Mouse (Mus musculus) mouse trophoblast stem cell (cell line): ENCODE results near the gene Gm26897.

Experiments
- in situ Hi-C, 2 experiments: fragments of 300-500 bp; cut with MseI, MboI; formaldehyde crosslinking; loops; 2 replicates in 1 of 2; 3 replicates in 1 of 2; pipeline ENCODE4 v1.15.1; 2025

Gene Gm26897

DNA sequence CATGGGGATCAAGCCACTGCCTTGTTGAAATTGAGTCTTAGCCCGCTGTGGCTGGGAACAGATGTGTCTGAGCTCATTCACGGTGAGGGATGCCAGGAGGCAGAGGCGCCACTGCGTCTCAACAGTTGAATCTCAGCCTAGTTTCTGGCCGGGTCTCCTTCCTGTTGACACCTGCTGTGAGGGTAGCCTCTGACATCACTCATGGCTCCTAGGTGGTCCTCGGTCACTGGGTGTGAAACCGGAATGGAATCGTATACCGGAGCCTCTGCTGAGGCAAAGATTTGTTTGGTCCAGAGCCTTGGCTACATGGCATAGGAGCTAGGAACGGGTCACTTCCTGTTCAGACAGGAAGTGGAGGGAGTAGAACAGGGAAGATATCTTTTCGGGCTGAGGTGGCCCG, at the start of gene Gm26897:
Gm26897 (plus strand) TSS at position 74 of the 400 bp plus-strand sequence.
- in situ Hi-C loops = no loop called here

DNA sequence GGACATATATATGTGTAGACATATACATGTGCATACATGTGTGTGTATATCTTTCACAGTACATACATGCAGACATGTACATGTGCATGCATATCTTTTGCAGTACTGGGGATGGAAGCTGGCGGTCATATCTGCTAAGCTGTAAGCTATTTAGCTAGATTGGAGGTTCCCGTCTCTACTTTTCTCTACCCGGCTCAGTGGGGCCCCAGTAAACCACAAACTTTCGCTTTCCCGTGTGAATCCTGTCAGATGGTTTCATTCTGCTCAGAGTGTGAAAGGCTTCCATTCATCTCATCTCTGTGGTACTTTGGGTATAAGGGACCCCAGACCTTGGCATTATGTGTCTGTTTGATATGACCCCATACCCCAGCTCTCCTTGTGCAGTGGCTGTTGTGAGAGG, 46.4 kb upstream of the Gm26897 start:
- in situ Hi-C loops = loop anchor here in 1 of 2 experiments (10.0 kb wide), 1 partner anchor 273 kb away; the partner anchor contains the start of gene Mn1

DNA sequence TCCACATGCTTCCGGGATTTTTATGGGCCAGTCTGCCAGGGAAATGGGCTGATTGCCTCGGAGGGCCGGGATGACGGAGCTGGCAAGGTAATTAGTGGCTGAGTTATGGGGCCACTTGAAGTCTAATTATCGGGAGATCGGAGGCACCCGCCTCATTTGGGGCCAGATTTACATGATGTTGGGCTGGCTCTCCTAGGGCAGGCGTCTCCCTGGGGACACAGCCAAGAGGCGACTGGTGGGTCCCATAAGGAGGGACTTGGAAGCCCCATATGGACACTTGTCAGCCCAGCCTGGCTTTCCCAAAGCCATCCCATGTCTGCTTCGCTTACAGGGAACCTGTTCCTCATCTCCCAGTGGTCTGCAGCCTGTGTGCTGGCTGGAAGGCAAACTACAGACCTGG, 45.1 kb upstream of the Gm26897 start:
- in situ Hi-C loops = loop anchor here in 1 of 2 experiments (10.0 kb wide), 1 partner anchor 274 kb away; the partner anchor contains the start of gene Mn1

DNA sequence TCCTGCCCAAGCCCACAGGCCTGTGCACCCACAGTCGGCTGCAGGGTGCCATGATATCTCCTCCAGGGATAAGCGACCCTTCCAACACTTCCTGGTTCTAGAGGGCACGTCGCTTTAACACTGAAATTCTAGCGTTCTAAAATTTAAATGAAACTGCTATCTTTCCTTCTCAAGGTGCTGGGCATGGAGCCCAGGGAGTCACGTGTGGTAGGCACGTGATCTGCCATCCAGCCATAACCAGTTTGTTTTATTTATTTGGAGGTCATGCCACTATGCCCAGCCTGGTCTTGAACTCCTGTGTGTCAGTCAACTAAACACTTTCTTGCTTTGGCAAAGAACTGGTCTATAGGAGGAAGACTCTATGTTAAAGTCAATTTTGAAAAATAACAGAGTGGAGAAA, 35.7 kb upstream of the Gm26897 start:
- in situ Hi-C loops = no loop called here

DNA sequence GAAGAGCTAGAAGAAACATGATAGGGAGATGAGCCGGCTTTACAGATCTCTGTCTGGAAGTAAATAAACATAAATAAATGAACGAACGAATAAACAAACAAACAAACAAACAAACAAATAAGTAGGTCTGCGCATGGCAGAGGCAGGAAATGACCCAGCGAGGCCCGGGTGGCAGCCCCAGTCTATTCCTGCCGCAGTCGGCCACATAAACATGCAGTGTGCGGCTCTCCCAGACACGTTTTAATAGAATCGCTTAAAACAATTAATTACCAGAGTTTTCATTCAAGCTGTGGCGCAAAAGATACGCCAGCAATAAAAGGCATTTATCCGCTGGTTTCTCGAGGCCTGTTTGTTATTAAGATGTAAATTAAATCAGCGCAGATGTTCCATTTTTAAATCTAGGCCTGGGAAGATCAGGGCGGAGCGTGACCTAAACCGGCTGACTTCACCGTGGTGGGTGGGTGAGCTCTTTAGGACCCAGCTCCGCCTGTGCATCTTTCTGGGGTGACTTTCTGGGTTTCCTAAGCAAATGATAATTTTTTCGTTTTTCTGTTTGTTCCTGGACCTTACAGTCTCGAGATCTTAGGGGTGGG, 33.9 kb upstream of the Gm26897 start:
- in situ Hi-C loops = no loop called here

DNA sequence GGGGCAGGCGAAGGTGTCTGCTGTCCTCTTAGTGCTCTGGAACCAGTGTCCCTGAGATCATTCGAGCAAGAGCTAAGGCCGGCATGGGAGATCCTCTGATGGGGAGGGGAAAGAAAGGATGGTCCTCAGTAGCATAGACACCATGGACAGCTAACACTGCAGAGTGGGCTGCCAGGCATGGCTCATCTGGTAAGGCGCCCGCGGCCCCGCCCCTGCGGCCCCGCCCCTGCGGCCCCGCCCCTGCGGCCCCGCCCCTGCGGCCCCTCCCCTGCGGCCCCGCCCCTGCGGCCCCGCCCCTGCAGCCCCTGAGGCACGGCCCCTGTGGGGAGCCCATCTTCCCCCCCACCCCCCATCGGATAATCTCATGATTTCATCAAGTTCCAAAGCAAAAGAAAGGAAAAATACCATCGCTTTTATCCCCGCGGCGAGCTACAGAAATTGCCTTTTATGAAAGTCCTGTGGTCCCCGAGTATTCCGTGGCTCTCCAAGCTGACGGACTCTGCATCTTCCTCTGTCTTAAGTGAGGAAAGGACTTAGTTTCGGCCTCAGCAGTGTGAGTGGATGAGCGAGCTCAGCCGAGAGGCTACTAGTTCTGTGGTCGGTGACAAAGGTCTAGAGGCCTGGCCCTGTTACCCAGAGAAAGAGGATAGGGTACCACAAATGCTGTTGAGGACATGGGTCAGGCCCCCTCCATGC, 31.9 kb upstream of the Gm26897 start:
- in situ Hi-C loops = no loop called here

DNA sequence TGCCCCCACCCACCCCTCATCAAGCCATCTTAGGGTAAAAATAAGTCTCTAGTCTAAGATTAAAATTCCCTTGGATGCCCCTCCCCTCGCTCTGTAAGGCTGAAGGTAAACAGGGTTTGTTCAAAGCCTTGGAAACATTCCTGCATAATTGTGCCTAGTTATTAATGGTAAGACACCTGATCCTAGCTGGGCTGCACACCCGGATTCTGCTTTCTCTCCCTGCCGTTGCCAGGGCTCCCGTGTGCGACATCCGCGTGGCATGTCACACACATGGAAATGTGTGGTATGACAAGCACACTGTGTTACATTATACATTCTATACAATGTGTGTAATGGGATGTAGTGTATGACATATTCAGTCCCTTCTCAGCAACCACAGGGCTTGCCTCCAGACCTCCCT, 30.1 kb upstream of the Gm26897 start:
- in situ Hi-C loops = no loop called here

DNA sequence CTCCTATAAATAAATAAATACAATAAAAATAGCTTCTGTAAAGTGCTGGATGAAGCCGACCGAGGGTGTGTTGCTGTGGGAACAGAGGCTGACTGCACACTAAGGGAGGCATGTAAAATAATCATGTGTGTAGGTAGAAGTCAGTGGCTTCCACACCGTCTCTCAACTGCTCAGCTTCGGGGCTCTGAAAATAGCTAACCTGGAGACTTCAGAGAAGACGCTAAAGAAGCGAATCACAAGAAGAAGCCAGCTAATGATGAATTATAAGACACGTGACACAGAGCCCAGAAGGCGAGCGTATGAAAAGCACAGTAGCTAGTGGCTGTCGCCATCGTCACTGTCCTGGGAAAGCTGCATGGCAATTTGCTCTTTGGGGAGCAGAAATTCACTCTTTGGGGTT, 29.4 kb upstream of the Gm26897 start:
- in situ Hi-C loops = no loop called here

DNA sequence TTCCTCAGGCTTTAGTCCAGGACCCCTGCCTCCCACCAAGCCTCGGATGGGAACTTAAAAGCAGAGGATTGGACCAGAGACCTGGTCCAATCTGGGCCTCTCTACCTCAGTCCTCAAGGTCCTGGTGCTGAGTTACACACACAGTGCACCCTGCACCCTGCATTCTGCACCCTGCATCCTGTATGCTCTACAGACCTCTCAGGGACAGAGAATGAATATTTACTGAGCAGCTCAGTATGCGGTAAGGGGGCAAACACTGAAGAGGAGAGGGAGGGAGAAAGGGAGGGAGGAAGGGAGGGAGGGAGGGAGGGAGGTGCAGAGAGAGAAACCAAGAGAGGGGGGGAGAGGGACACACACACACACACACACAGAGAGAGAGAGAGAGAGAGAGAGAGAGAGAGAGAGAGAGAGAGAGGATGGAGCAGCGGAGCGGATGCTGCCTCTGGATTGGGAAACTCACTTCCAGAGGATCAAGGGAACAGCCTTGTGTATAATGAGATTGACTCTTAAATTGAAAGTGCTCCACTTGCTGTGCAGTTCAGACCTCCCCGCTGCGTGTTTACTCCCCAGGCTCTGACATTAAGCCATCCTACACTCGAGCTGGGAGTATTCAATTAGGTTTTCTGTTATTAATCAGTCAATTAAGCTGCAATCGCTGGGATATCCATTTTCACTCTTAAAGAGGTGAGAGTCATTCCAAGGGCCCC, 24.4 kb upstream of the Gm26897 start:
- in situ Hi-C loops = no loop called here

DNA sequence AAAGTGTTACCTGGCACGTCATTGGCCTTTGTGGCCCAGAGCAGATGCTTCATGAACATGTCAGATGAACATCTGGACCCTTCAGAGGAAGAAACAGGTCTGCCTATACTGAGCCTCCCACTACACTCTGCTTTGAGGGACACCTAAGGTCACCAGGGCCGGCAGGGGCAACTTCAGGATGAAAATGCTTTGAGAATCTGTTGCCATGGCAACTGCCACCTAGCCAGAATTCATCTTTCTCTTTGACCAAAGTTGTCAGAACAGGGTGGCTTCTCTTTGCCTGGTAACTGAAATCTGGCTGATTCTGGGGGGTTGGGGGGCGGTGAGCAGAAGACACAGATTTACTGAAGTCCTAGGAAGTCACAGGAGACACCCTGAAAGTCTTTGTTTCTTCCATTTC, 14.7 kb upstream of the Gm26897 start:
- in situ Hi-C loops = no loop called here

DNA sequence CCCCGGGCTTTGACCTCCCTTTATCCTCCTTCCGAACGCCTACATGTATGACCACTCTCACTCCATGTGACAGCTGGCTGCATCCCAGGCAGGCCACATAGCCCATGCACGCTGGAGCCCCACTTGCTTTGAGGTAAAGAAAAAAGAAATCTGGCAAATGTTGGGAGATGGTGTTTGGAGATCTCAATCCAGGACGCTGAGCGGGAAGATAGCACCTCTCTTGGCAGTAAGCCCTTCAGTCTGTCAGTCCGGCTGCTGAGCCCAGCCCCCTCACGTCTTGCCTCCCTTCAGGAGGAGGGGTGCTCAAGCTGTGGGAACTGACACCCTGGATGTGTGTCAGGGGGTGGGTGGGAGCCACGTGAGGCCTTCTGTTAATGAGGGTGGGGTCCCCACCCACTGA, 13.0 kb upstream of the Gm26897 start:
- in situ Hi-C loops = no loop called here

DNA sequence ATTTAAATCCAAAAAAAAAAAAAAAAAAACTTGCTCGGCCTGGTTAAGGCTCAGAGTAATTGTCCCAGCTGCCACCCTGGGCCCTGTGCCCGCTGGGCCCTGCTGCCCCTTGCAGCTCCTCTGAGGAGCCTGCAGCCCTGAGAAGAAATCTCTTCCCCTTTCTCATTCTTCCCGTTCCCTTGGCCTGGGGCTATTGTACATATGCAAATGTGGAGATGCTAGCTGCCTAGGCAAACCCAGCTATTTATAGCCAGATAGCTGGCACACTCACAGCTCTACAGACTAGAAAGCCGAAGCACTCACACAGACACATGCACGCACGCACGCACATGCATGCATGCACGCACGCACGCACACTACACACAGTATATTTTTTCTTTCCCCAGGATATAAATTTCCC, 9.0 kb upstream of the Gm26897 start:
- in situ Hi-C loops = no loop called here

DNA sequence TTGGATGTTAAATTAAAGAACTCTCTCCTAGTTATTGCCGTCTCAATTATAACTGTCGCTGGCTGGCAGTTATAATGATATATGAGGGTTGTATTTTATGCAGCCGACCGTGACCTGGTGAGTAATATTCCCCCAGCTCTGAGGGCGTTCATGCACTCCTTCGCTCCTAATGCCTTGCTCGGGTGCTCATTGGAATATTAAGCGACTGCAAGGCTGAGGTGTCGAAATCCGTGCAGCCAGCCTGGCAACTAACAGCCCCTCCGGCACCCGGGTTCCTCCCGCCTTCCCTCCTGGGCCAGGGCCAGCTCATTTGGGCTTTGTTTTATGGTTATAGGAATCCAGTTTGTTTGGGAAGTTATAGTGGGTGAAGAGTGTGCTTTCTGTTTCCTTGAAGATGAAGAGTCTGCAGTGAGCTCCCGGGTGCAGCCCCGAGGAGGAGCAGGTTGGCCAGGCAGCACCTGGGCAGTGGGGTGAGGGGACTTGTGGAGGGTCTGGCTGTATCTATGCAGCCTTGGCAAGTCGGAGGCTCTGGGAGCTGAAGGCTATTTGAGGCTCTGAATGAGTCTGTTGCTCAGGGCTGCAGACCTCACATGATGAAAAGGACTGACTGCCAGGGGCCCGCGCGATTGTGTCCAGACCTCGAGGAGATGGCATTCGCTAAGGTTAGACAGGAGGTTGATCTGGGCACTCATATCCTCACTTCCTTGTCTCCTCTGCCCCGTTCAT, 8.4 kb upstream of the Gm26897 start:
- in situ Hi-C loops = no loop called here

DNA sequence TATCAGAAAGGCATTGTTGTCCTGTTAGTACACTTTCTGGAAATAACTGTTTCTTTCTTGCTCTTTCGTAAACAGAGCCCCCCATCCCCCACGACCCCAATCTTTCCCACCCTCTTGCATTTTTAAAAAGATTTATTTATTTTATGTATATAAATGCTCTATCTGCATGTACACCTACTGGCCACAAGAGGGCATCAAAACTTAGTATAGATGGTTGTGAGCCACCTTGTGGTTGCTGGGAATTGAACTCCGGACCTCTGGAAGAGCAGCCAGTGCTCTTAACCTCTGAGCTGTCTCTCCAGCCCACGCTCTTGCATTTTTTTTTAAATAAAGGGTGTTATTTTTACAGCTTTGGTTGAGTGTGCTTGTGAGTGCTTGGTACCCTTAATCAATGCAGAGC, 5.3 kb upstream of the Gm26897 start:
- in situ Hi-C loops = no loop called here

DNA sequence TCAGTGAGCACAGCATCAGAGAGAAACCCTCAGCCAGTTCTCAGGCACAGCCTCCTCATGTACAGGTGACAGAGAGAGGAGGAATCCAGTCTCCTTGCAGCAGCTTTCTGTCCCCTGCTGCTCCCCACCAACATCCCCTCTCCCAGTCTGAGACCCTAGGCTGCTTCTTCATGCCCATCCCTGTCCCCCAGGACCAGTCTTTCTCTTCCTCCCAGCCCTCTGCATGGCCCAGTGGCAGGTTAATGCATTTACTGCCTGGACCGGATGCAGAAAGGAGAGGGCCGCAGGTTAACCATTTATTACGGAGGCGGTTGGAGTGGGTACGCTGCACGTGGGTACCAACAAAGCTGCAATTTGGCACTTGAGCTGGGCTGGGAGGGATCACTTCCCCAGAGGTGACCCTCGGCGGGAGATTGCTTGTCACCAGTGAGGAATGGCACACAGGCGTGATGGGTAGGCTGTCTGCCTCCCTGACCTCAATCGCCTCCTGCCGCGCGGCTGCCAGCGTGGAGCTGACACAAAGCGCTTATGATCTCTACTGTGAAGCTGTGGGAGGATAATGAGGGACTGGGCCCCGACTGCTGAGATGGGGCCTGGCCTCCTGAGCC, 3.1 kb upstream of the Gm26897 start:
- in situ Hi-C loops = no loop called here

DNA sequence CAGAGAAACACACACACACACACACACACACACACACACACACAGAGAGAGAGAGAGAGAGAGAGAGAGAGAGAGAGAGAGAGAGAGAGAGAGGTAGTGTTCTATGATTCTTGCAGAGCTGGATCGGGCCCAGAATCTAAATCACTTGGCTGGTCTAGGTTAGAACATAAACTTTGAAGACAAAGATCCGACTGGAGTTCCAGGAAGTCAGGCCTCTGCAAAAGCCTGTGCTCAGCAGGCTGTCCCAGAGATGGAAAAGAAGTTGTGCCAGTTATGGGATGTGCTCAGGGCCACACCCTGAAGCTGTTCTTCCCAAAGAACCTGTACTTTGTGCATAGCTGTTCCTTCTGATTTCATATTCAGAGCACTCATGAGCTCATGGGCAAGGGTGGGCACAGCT, 1.5 kb upstream of the Gm26897 start:
- in situ Hi-C loops = no loop called here

DNA sequence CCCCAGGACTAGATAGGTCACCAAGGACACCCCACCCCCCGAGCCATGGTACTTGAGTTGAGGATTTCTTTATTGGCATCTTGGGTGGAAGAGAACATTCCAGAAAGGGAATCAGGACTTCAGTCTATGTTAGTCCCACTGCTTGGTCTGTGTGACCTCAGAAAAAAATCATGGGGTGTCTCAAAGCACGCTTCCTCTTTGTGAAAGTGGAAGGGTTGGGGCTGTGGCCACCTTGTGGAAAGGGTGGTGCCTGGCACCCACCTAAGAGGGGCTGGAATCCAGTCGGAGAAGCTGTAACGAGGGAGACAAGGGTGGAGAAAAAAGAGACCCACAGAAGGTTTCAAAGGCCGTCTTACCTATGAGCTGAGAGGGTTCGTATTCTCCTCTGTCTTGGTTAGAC, 5.8 kb downstream of the Gm26897 start:
- in situ Hi-C loops = no loop called here

DNA sequence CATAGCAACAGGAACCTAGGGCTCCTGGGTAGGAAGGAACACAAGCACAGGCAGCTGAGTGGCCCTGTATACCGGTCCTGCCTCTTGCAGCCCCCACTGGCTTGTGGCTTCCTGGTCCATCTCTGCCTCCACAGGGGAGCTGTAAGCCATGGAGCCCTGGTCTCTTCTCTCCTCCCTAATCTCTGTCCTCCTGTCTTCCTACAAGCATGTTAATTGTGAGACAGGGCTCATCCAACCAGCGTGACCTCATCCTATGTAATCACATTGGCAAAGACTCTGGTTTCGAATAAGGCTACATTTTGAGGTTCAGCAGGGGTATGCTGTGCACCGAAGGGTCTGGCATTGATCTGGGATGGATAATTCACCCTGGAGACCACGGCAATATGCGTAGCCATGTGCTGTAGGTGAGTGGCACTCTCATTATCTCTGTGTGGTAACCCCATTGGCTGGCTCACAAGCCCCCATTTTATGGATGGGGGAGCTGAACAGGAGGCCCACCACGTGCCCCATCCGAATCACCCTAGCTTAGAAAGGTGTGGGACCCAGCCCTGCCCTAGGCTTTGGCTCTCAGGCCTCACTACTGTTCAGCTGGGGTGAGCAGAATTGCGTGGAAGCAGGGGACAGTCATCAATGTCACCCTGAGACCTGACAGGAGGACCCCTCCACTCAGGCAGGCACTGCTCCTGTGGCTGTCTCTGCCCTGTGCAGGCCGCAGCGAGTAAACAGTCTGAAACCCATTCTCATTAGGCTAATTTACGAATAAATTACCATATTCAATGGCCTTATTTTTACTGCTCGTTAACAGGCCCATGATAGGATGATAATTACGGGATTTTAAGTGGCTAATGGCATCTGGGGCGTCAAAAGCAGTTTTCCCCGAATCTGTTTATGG, 6.9 kb downstream of the Gm26897 start:
- in situ Hi-C loops = no loop called here

DNA sequence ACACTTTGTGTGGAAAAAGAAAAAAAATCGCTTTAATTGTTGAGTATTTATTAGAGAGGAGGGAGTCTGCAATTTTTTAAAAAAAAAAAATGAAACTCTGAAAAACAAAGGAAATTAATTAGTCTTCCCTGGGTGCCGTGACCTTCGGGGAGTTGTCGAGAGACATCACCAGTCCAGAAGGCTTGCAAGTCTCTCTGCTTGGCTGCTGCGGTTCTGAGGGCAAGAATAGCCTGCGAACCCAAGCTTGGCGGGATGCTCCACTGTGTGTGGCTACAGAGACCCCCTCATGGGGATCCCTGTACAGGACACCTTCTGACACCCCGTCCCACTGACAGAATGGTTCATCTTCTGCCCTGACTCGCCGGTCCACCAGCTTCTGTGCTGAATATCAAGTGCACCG, 7.6 kb downstream of the Gm26897 start:
- in situ Hi-C loops = no loop called here

DNA sequence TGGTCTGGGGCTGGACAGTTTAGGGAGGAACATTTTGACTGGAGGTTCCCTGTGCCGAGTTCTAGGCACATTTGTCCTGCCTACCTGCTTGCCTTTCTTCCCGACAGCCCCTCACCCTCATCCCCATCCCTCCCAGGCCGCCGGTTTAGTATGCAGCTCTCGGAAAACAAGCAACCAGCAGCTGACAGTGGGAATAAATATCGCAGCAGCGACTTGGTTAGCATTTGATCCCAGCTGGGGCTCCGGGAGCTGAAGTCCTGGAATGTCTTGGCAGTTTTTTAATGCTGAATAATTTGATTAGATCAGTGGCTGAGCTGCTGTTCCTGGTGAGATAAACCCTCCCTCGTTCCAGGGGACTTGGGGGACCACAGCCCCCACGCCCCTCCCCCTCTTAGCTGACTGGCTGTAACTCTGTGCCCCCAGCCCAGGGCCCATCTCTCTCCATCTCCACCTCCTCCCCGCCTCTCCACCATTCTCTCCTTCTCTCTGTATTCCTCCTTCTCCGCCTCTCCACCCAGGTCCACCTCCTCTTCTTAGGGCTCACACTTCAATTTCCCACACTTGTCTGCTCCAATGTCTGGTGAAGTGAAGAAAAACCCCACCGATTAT, 8.7 kb downstream of the Gm26897 start:
- in situ Hi-C loops = no loop called here
